Mouse (Mus musculus): ENCODE measurements around the gene Gm20532.

DNA sequence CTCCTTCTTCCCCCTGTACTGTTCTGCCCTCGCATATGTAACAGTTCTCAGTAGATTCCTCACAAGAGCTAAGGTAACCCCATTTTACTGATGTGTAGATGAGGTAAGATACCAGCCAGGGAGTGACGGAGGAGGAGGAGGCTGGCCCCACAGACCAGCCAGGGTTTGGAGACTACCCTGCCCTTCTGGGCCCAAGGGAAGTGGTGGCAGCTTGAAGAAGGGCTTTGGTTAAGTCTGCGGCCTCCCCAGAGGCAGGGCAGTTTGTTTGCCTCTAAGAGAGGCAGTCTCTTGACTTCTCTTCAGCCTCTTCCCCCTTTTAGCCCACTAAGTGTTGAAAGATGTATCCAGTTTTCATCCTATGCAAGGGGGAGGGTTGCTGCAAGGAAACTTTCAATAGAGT, 20.1 kb downstream of the Gm20532 start:
- TF ChIP-seq CTCF (IDR thresholded peaks at IDR 0.05; ENCODE audit: low read depth) (no peak), EP300 (IDR thresholded peaks at IDR 0.05; ENCODE audit: low read depth) (no peak)
